Mouse (Mus musculus) small intestine, adult 2 months (tissue): ENCODE measurements around the gene Ppp1r18.

Experiments
- CTCF ChIP-seq: fragments of 200-500 bp; IDR thresholded peaks from 2 replicates; pipeline ENCODE4 v1.5.1; 2012; ENCODE audit warnings: low read depth, mild to moderate bottlenecking, control low read depth, inconsistent platforms, low read length, moderate library complexity, mixed read lengths; ENCODE audit not compliant: insufficient replicate concordance, insufficient read length; ENCODE audit errors: extremely low read depth
- POLR2A ChIP-seq: fragments of 200-500 bp; IDR thresholded peaks from 2 replicates; pipeline ENCODE4 v1.6.1; 2012; ENCODE audit warnings: low read depth, mild to moderate bottlenecking, control low read depth, inconsistent platforms, low read length, moderate library complexity

GRCm38 (mm10) chr17:35840561-35840960 is 24.8 kb upstream of the Ppp1r18 start:
- no peak for TF ChIP-seq CTCF
- TF ChIP-seq POLR2A: no peak
